In the genomic region with DNA sequence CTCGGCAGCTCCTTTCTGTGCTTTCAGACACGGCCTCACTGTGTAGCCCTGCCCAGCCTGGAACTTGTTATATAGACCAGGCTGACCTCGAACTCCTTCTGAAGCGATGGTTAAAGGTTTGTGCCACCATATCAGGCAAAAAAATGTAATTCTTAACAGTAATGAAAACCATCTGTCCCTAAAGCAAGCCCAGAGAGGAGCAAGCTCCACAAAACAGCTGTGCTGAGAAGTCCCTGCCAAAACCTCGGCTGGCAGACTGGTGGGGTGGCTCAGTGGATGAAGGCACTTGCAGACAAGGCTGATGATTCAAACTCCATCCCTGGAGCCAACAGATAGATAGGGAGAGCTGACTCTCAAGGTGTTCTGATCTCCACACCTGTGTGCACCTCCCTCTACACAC, we compare ENCODE assay signal across 12 mouse cellular contexts. TPM values are rescaled to one million over a fixed set of nuclear protein-coding genes. Genes with fewer than 3 reads are reported as not detected.
DNase-seq lines count a peak whose midpoint lies in the region; ATAC-seq and TF ChIP-seq lines count a peak whose summit lies in the region.
"Had no signal": no experiment of that assay in that cellular context is flagged by ENCODE, and none has a peak within 500 bp of the region (broad histone marks: within the 10 kb centered on the region; RNA-seq: fewer than 3 reads in every experiment).

No protein-coding gene starts in this region.

- H3K27ac ChIP-seq in forebrain, embryonic 14.5 days (ENCODE audit: low read depth, low read length): no peak overlapping the region
- no peak overlapping the region for H3K27ac ChIP-seq in forebrain, postnatal 0 days (ENCODE audit: low read depth, low read length)
- peak overlapping the region; percentile 69 for H3K27ac ChIP-seq in liver, adult 2 months (replicated peaks; ENCODE audit: insufficient read depth, low read depth, low read length)
- peak overlapping the region; percentile 57 for H3K27ac ChIP-seq in heart, embryonic 15.5 days
- H3K27ac ChIP-seq: stomach, embryonic 15.5 days had no signal

- peak; percentile 16 for DNase-seq in forebrain, embryonic 14.5 days (ENCODE audit: low spot score)
- no peak for DNase-seq in forebrain, postnatal 0 days
- DNase-seq in liver, adult 2 months (ENCODE audit: extremely low read depth, low read depth, low spot score): no peak
- no peak for DNase-seq in liver
- peak; percentile 36 for DNase-seq in lung, postnatal 25 days (ENCODE audit: low spot score)
- no peak for DNase-seq in left cerebral cortex, postnatal 10 days (ENCODE audit: extremely low spot score in 1 of 2, low spot score in 2 of 2)
- DNase-seq in adrenal gland, postnatal 10 days: no peak
- DNase-seq: embryo, embryonic 11 days had no signal

- H3K4me2 ChIP-seq in forebrain, embryonic 14.5 days (ENCODE audit: low read length): no peak overlapping the region
- H3K4me2 ChIP-seq in forebrain, postnatal 0 days (ENCODE audit: low read depth): no peak overlapping the region
- no peak overlapping the region for H3K4me2 ChIP-seq in heart, embryonic 15.5 days
- H3K4me2 ChIP-seq: stomach, embryonic 15.5 days had no signal

- 0 out of 2 replicates have a peak, but pooled peaks cover 3% of the 10 kb centered on the region for H3K79me2 ChIP-seq in liver, adult 2 months (ENCODE audit: control insufficient read depth, insufficient read depth, low read length)

- no peak overlapping the region for H3K4me3 ChIP-seq in forebrain, embryonic 14.5 days (ENCODE audit: low read depth, low read length)
- no peak overlapping the region for H3K4me3 ChIP-seq in forebrain, postnatal 0 days (ENCODE audit: low read depth, low read length)
- H3K4me3 ChIP-seq in liver, adult 2 months (ENCODE audit: insufficient read depth, low read depth, low read length): no peak overlapping the region
- no peak overlapping the region for H3K4me3 ChIP-seq in heart, embryonic 15.5 days
- H3K4me3 ChIP-seq: stomach, embryonic 15.5 days had no signal

- no peaks in the 10 kb centered on the region; the same call in 1 of the 2 replicates for H3K4me1 ChIP-seq in forebrain, embryonic 14.5 days (ENCODE audit: control insufficient read depth, insufficient read depth, low read length)
- H3K4me1 ChIP-seq in forebrain, postnatal 0 days (ENCODE audit: insufficient read depth): peaks cover 4% of the 10 kb centered on the region; the same call in 1 of the 2 replicates
- H3K4me1 ChIP-seq in liver, adult 2 months (ENCODE audit: control insufficient read depth, insufficient read depth, low read length): peaks cover 17% of the 10 kb centered on the region
- H3K4me1 ChIP-seq in heart, embryonic 15.5 days (replicated peaks): peaks cover 22% of the 10 kb centered on the region

- H3K9me3 ChIP-seq in forebrain, embryonic 14.5 days (replicated peaks; ENCODE audit: control insufficient read depth, low read length): no peaks in the 10 kb centered on the region
- no peaks in the 10 kb centered on the region for H3K9me3 ChIP-seq in forebrain, postnatal 0 days (ENCODE audit: low read length)
- no peaks in the 10 kb centered on the region for H3K9me3 ChIP-seq in heart, embryonic 15.5 days (replicated peaks)
- H3K9me3 ChIP-seq: stomach, embryonic 15.5 days had no signal

- H3K9ac ChIP-seq in forebrain, embryonic 14.5 days (ENCODE audit: low read length): no peak overlapping the region
- H3K9ac ChIP-seq in forebrain, postnatal 0 days: no peak overlapping the region
- H3K9ac ChIP-seq in liver, adult 2 months (ENCODE audit: low read depth, low read length): no peak overlapping the region
- H3K9ac ChIP-seq in heart, embryonic 15.5 days: no peak overlapping the region
- H3K9ac ChIP-seq: stomach, embryonic 15.5 days had no signal

- no peak for ATAC-seq in forebrain, embryonic 14.5 days
- ATAC-seq in forebrain, postnatal 0 days: no peak
- ATAC-seq in heart, embryonic 15.5 days (replicated peaks; ENCODE audit: insufficient number of reproducible peaks, insufficient read depth, low FRiP score, low read depth): no peak
- ATAC-seq: intestine, embryonic 16.5 days had no signal

- H3K36me3 ChIP-seq in forebrain, embryonic 14.5 days (ENCODE audit: control insufficient read depth, insufficient read depth, low read length): no peaks in the 10 kb centered on the region
- no peaks in the 10 kb centered on the region for H3K36me3 ChIP-seq in forebrain, postnatal 0 days (ENCODE audit: insufficient read depth)
- H3K36me3 ChIP-seq in liver, adult 2 months (ENCODE audit: control insufficient read depth, insufficient read depth, low read length): no peaks in the 10 kb centered on the region
- no peaks in the 10 kb centered on the region for H3K36me3 ChIP-seq in heart, embryonic 15.5 days
- H3K36me3 ChIP-seq: stomach, embryonic 15.5 days had no signal

- TF ChIP-seq POLR2A in liver, adult 2 months (IDR thresholded peaks at IDR 0.05; ENCODE audit: extremely low read depth, insufficient read depth, low read length): no peak

- TF ChIP-seq CTCF in forebrain, postnatal 0 days (IDR thresholded peaks at IDR 0.05; ENCODE audit: low read depth): no peak
- no peak for TF ChIP-seq CTCF in liver, adult 2 months (IDR thresholded peaks at IDR 0.05; ENCODE audit: low read depth, low read length)

- WGBS in forebrain, embryonic 14.5 days: 80% methylated on average over 5 of the region's 5 CpGs
- WGBS in forebrain, postnatal 0 days: 76% methylated on average over 5 of the region's 5 CpGs
- WGBS in liver, adult 2 months: 79% methylated on average over 5 of the region's 5 CpGs
- WGBS in heart, embryonic 15.5 days: 78% methylated on average over 5 of the region's 5 CpGs

- intact Hi-C loops in left cerebral cortex, postnatal 10 days (cut with DNase I): no loop called here

- no peaks in the 10 kb centered on the region for H3K27me3 ChIP-seq in forebrain, embryonic 14.5 days (replicated peaks; ENCODE audit: control insufficient read depth, insufficient read depth, low read length)
- H3K27me3 ChIP-seq in forebrain, postnatal 0 days (ENCODE audit: insufficient read depth, low read length): no peaks in the 10 kb centered on the region
- no peaks in the 10 kb centered on the region for H3K27me3 ChIP-seq in liver, adult 2 months (ENCODE audit: control insufficient read depth, insufficient read depth, low read length)
- H3K27me3 ChIP-seq in heart, embryonic 15.5 days: no peaks in the 10 kb centered on the region
- H3K27me3 ChIP-seq: stomach, embryonic 15.5 days had no signal

RNA-seq across cellular contexts. Expression of a gene that starts 6.7 kb away (rescaled TPM):
- not detected in 2 replicates for polyA plus RNA-seq in forebrain, embryonic 14.5 days (2014; fragmentation: Nextera tagmentation; extraction: Ambion mirVana)
- total RNA-seq in forebrain, postnatal 0 days (2014; rRNA removed): 0.43 TPM in 1 of 2 replicates, not detected in the other
- 0.08 and 0.13 TPM in 2 replicates for polyA plus RNA-seq in forebrain, postnatal 0 days (2015; fragmentation: Nextera tagmentation; extraction: Ambion mirVana)
- not detected in 2 replicates for total RNA-seq in liver, adult 2 months (2014; rRNA removed)
- polyA plus RNA-seq in liver, adult 2 months (2012; rRNA removed): 0.41 TPM in 1 of 2 replicates, not detected in the other
- polyA plus RNA-seq in heart, embryonic 15.5 days (2015; fragmentation: Nextera tagmentation; extraction: Ambion mirVana): 2.0 TPM in 2 replicates
- total RNA-seq in left cerebral cortex, postnatal 10 days (2021): not detected
- total RNA-seq in adrenal gland, postnatal 10 days (2021): not detected
- polyA plus RNA-seq: limb, embryonic 11.5 days had no signal

RNA-seq across cellular contexts. Expression of a gene that starts 15.7 kb away (rescaled TPM):
- 255 and 263 TPM in 2 replicates for polyA plus RNA-seq in forebrain, embryonic 14.5 days (2014; fragmentation: Nextera tagmentation; extraction: Ambion mirVana)
- total RNA-seq in forebrain, postnatal 0 days (2014; rRNA removed): 171 and 202 TPM in 2 replicates
- polyA plus RNA-seq in forebrain, postnatal 0 days (2015; fragmentation: Nextera tagmentation; extraction: Ambion mirVana): 353 and 391 TPM in 2 replicates
- total RNA-seq in liver, adult 2 months (2014; rRNA removed): 67.4 and 80.5 TPM in 2 replicates
- polyA plus RNA-seq in liver, adult 2 months (2012; rRNA removed): 57.1 and 59.2 TPM in 2 replicates
- polyA plus RNA-seq in heart, embryonic 15.5 days (2015; fragmentation: Nextera tagmentation; extraction: Ambion mirVana): 205 and 220 TPM in 2 replicates
- total RNA-seq in left cerebral cortex, postnatal 10 days (2021): 100 to 1,000 TPM; 188 to 190 TPM
- total RNA-seq in adrenal gland, postnatal 10 days (2021): 100 to 1,000 TPM; 246 to 264 TPM

RNA-seq across cellular contexts. Expression of a gene that starts 15.9 kb away (rescaled TPM):
- polyA plus RNA-seq in forebrain, embryonic 14.5 days (2014; fragmentation: Nextera tagmentation; extraction: Ambion mirVana): 36.7 and 46.9 TPM in 2 replicates
- 56.6 and 59.5 TPM in 2 replicates for total RNA-seq in forebrain, postnatal 0 days (2014; rRNA removed)
- 72.5 and 72.7 TPM in 2 replicates for polyA plus RNA-seq in forebrain, postnatal 0 days (2015; fragmentation: Nextera tagmentation; extraction: Ambion mirVana)
- 7.8 and 11.5 TPM in 2 replicates for total RNA-seq in liver, adult 2 months (2014; rRNA removed)
- polyA plus RNA-seq in liver, adult 2 months (2012; rRNA removed): 34.1 and 36.6 TPM in 2 replicates
- 34.8 and 46.9 TPM in 2 replicates for polyA plus RNA-seq in heart, embryonic 15.5 days (2015; fragmentation: Nextera tagmentation; extraction: Ambion mirVana)
- 10 to 100 TPM; 60.0 to 65.6 TPM for total RNA-seq in left cerebral cortex, postnatal 10 days (2021)
- 10 to 100 TPM; 42.5 to 43.8 TPM for total RNA-seq in adrenal gland, postnatal 10 days (2021)

RNA-seq across cellular contexts. Expression of a gene that starts 20.6 kb away (rescaled TPM):
- polyA plus RNA-seq in forebrain, embryonic 14.5 days (2014; fragmentation: Nextera tagmentation; extraction: Ambion mirVana): 58.3 and 64.2 TPM in 2 replicates
- 49.2 and 55.1 TPM in 2 replicates for total RNA-seq in forebrain, postnatal 0 days (2014; rRNA removed)
- polyA plus RNA-seq in forebrain, postnatal 0 days (2015; fragmentation: Nextera tagmentation; extraction: Ambion mirVana): 38.8 and 53.5 TPM in 2 replicates
- total RNA-seq in liver, adult 2 months (2014; rRNA removed): 17.5 and 23.2 TPM in 2 replicates
- polyA plus RNA-seq in liver, adult 2 months (2012; rRNA removed): 8.3 TPM in 2 replicates
- polyA plus RNA-seq in heart, embryonic 15.5 days (2015; fragmentation: Nextera tagmentation; extraction: Ambion mirVana): 34.3 and 47.0 TPM in 2 replicates
- total RNA-seq in left cerebral cortex, postnatal 10 days (2021): 10 to 100 TPM; 80.1 to 97.5 TPM
- total RNA-seq in adrenal gland, postnatal 10 days (2021): 10 to 100 TPM; 63.6 to 65.1 TPM

RNA-seq across cellular contexts. Expression of a gene that starts 38.3 kb away (rescaled TPM):
- not detected in 2 replicates for polyA plus RNA-seq in forebrain, embryonic 14.5 days (2014; fragmentation: Nextera tagmentation; extraction: Ambion mirVana)
- total RNA-seq in forebrain, postnatal 0 days (2014; rRNA removed): 0.19 TPM in 1 of 2 replicates, not detected in the other
- not detected in 2 replicates for polyA plus RNA-seq in forebrain, postnatal 0 days (2015; fragmentation: Nextera tagmentation; extraction: Ambion mirVana)
- total RNA-seq in liver, adult 2 months (2014; rRNA removed): not detected in 2 replicates
- polyA plus RNA-seq in liver, adult 2 months (2012; rRNA removed): not detected in 2 replicates
- polyA plus RNA-seq in heart, embryonic 15.5 days (2015; fragmentation: Nextera tagmentation; extraction: Ambion mirVana): not detected in 2 replicates
- not detected for total RNA-seq in left cerebral cortex, postnatal 10 days (2021)
- total RNA-seq in adrenal gland, postnatal 10 days (2021): under 1 TPM in 1 of 2 experiments, not detected in 1; 0.18 TPM
- polyA plus RNA-seq: intestine, embryonic 16.5 days; limb, embryonic 11.5 days; stomach, embryonic 15.5 days had no signal

Comparison
In these comparisons a context has a peak if more than half of its experiments do, and no peak if none do; other contexts are left out.
1. DNase-seq: peak in forebrain, embryonic 14.5 days (single experiment) and lung, postnatal 25 days (single experiment); none in forebrain, postnatal 0 days (single experiment), liver, adult 2 months (single experiment), liver (single experiment), left cerebral cortex, postnatal 10 days (0 of 2) and adrenal gland, postnatal 10 days (single experiment).
2. H3K27ac ChIP-seq: peak in liver, adult 2 months (single experiment) and heart, embryonic 15.5 days (single experiment); none in forebrain, embryonic 14.5 days (single experiment) and forebrain, postnatal 0 days (single experiment).